Mouse (Mus musculus) layer of hippocampus, adult 8-10 months (tissue): ENCODE results near the gene Il33. TPM values are rescaled to one million over a fixed set of nuclear protein-coding genes. Genes with fewer than 3 reads are reported as not detected.

Experiments
- DNase-seq, 2 experiments: peaks; one replicate each; pipeline ENCODE4 v3.0.0; 2022; ENCODE audit warnings: low spot score in 2 of 2
- total RNA-seq, 4 experiments: library from RNA; stranded (reverse); gene quantifications; 2 replicates each; pipeline ENCODE4 v1.2.4; 2022

Gene Il33
- total RNA-seq, 4 experiments from 2014 or later: 73.4 to 112 (median 96.0) TPM

GRCm38 (mm10) chr19:29986464-29987091, 61.7 kb downstream of the Il33 start:
- no peak for DNase-seq

- DNase-seq: no peak
These were observed 75.8 kb downstream of the Il33 start for GRCm38 (mm10) chr19:30000406-30001365.

DNA sequence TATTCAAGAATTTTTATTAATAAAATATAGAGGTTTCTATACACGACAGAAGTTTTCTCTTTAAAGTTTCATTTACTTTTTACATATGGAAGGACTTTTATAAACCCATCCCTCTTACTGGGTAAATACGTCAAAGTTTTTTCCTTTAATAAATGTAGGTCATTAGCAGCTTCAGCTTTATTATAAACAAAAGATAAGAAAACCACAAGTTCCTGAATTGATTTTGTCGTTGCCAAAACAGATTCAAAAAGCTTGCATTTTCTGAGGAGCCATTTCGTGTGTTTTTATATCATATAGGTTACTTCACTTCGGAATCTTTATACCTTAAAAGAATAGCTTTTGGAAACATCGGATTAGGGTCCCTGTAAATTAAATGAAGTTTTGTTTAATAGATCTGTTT, 76.6 kb downstream of the Il33 start:
- DNase-seq: no peak

DNA sequence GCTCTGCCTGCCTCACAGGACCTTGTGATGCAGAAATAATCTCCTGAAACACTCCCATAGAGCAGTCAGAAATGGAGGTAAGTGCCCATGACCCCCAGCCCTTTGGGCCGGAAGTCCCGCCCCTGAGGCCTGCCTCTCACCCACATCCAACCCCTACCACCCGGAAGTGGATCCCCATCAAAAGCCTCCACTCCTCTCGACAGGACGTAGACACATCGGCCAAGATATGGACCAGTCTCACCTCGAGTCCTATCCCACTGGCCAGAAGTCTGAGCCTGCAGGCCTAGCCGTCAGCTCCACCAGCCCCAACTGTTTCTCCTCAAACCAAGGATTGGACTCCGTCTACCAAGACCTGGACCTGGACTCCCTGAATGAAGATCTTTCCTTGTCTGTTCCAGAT, 78.7 kb downstream of the Il33 start, which contains the start of gene Trpd52l3:
Gene Trpd52l3 (plus strand): TSS at position 170 of the 400 bp plus-strand sequence.
- no peak for DNase-seq

DNA sequence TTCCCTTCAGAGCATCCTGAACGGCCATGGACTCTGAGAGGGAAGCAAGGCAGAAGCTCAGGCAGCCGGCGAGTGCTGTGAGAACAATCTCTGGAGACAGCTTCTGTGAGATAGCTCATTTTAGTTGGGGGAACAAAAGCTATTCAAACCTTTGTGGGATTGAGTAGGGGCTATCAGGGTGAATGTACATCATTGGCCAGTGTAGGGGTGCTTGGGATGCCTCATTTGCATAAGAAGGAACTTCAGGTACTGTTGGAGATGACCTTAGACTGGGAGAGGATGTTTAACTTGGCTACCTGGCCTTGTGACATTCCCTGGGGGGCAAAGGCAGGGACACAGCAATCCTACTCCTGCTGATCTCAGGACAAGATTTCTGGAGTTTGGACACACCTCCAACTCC, 81.5 kb downstream of the Il33 start:
- no peak for DNase-seq

Other genes with a start within 250 kb of the Il33 start
- under 1 TPM in 2 of 4 experiments, not detected in 2; 0.64 to 0.72 TPM for gene Mlana, start 227.3 kb upstream of the Il33 start, total RNA-seq
- 10 to 100 TPM; 37.2 to 47.7 (median 42.8) TPM for gene 9930021J03Rik, start 119.1 kb upstream of the Il33 start, total RNA-seq
- 10 to 100 TPM; 30.7 to 40.1 (median 34.3) TPM for gene Ranbp6, start 112.1 kb upstream of the Il33 start, total RNA-seq
- not detected for gene Trpd52l3, start 78.7 kb downstream of the Il33 start, total RNA-seq
- gene Uhrf2, start 105.4 kb downstream of the Il33 start, total RNA-seq: 10 to 100 TPM; 53.8 to 80.4 (median 61.7) TPM